Mouse (Mus musculus): ENCODE results near the gene Aifm2. TPM values are rescaled to one million over a fixed set of nuclear protein-coding genes. Genes with fewer than 3 reads are reported as not detected.

Aifm2 gene
- polyA plus RNA-seq, 1 experiment, result 194 TPM

DNA sequence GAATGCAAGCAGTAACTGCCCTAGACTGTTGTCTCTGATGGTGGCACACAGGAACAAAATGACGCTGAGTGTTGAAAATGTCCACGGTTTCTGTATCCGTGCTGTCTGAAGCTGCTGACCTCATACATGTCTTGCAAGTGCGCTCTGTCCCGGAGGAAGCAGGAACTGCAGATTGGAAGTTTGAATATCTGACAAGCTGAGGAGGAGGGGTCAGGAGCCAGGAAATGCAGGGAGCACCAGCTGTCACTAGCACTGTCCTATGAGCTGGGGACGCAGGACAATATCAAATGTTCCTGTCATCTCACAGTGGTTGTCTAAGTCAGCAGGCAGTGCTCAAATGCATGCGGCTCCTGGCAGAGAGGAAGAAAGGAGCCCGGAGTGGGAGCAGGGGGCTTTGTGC, 49.6 kb downstream of the Aifm2 start:
- no peak for DNase-seq (ENCODE audit: low spot score)

GRCm38 (mm10) chr10:61765558-61765957, 50.5 kb downstream of the Aifm2 start:
- DNase-seq (ENCODE audit: low spot score), result no peak

DNA sequence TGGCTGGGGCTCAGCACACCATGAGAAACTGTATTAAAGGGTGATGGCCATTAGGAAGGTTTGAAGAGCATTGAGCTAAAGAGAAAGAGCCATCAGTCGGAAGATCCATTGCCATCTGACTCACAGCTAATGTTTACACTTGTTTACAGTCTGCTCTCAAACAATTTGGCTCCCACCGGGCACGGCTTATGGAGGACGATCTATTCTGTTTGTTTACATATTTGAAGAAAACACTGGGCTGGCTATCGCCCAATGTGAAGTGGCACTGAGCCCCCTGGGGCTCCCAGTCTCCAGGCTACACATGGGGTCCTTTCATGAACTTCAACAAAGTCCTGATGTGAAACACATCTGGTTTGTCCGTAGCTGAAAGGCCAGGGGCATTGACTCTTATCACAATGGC, 51.7 kb downstream of the Aifm2 start:
- DNase-seq (ENCODE audit: low spot score), result no peak

DNA sequence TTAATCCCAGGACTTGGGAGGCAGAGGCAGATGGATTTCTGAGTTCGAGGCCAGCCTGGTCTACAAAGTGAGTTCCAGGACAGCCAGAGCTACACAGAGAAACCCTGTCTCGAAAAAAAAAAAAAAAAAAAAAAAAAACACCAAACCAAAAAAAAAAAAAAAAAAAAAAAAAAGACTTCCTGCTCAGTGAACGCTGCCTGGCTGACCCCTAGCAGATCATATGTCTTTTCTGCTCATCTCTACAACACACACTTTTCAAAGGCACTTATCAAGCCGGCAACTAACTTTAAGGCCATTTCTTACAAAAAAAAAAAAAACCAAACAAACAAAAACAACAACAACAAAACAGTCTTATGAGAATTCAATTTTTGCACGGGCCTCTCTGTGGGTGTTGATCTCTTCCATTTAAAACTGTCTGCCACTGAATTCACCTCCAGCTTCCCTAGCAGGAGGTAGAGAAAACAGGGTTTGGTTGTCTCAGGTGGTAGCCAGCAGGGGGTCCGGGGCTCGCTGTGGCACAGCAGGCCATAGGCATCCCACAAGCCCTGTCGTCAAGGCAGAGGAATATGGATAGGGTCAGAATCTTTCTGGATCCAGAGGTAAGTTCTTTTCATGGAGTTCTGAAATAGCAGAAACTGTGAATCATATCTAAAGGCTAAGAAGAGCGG, 66.5 kb downstream of the Aifm2 start:
- no peak for DNase-seq (ENCODE audit: low spot score)

- DNase-seq (ENCODE audit: low spot score), result peak; percentile 66
Measured at GRCm38 (mm10) chr10:61782799-61783611, 67.9 kb downstream of the Aifm2 start.

DNA sequence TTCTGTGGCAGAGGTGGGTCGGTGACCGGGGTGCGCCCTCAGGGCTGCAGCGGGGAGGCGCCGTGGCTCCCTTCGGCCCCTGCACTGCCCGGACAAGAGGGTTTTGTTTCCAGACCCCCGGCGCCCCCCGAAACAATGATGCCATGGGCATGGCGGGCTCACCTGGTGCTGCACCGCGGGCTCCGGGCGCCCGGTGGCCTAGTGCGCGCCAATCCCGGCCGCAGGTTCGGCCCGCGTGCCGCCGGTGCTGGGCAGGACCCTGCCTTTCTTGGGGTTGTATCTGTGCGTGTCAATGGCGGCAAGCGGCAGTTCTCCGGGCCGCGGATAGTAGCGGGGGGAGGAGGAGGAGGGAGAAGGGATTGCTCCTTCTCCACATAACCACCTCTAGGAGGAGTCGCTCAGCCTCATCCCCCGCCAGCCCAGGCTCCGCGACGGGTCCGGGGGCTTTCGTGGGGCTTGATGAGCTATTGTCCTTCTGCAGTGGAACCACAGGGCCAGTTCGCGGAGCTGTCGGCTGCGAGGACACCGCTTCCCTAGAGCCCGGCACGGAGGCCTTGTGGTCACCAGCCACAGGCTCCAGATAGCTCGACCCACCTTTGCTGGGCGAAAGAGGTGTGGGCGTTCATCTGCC, 68.7 kb downstream of the Aifm2 start, which contains the start of gene H2afy2:
Gene H2afy2 (minus strand): TSS at position 527 of the 631 bp plus-strand sequence.
- peak; percentile 45 for DNase-seq (ENCODE audit: low spot score)

- DNase-seq (ENCODE audit: low spot score), result no peak
Measured at GRCm38 (mm10) chr10:61784414-61784813, 69.4 kb downstream of the Aifm2 start.

- no peak for DNase-seq (ENCODE audit: low spot score)
Measured at GRCm38 (mm10) chr10:61787541-61788313, 72.7 kb downstream of the Aifm2 start.

DNA sequence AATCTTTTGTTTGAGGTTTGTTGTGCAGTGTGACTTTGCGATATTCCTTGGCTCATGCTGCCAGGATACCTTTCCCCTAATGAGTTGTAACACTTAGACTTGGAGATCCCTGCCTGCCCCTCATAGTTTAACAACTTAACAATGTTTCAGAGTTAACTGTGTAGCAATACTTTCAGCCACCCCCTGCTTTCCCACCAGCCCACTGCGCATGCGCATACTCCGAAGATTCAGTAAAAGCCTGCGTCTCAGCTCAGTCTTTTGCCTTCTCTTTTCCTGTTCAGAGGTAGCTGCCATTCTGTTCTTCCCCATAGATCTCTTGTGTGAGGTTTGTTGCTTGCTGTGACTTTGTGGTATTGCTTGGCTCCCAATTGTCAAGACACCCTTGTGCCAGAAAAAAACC, 73.4 kb downstream of the Aifm2 start:
- DNase-seq (ENCODE audit: low spot score), result no peak

Other genes with a start within 250 kb of the Aifm2 start
- gene Lrrc20, start 239.5 kb upstream of the Aifm2 start, polyA plus RNA-seq (2012; rRNA removed), result 11.8 and 12.6 TPM in 2 replicates
- 0.03 and 0.04 TPM in 2 replicates for gene Npffr1, start 119.8 kb upstream of the Aifm2 start, polyA plus RNA-seq (2012; rRNA removed)
- 80.6 and 99.8 TPM in 2 replicates for gene Ppa1, start 66.7 kb upstream of the Aifm2 start, polyA plus RNA-seq (2012; rRNA removed)
- 146 and 162 TPM in 2 replicates for gene Sar1a, start 35.0 kb upstream of the Aifm2 start, polyA plus RNA-seq (2012; rRNA removed)
- 25.6 and 25.8 TPM in 2 replicates for gene Tysnd1, start 19.7 kb upstream of the Aifm2 start, polyA plus RNA-seq (2012; rRNA removed)
- 19.5 and 20.0 TPM in 2 replicates for gene H2afy2, start 68.9 kb downstream of the Aifm2 start, polyA plus RNA-seq (2012; rRNA removed)